Mouse (Mus musculus): ENCODE measurements around the gene Sept1. TPM values are rescaled to one million over a fixed set of nuclear protein-coding genes. Genes with fewer than 3 reads are reported as not detected.

Sept1 gene
- polyA plus RNA-seq, 1 experiment from 2014 or later, result 20.5 TPM

DNA sequence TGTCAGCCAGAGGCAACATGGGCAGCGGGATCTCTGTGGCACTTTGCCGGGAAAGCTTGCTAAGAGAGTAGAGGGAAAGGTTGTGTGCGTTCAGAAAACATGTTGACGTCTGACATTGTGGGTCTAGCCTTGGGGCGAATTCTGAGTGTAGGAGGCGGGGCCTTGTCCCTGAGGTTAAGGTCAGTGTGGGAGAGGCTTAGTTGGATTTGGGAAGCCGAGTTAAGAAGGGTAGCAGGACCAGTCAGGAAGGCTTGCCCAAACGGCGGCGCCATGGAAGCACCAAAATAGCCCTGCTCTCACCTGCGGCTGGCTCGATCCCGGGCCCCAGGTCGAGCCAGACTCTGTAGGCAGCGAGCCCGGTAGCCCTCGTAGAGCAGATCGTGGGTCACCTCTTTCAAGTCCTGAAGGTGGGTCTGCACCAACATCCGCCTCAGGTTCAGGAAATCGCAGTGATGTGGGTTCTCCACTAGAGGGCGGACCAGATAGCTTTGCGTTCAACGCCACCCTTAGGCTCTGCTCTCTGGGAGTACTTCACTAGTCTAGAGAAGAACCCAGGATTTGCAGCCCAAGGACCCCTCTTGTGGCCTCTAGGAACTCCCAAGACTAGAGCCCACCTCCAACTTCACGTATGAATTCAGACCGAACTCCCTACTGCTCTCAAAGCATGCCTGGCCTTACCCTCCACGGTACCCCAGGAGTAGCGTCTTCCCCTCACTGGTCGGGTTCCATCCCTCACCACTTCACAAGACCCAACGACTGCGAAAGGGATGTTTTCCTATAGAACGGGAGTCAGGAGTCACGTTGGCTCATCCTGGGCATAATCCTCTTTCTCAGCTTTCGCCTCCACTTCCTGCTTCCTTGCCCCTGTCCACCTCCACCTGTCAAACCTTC lies 17.7 kb downstream of the Sept1 start:
- TF ChIP-seq CTCF (IDR thresholded peaks at IDR 0.05; ENCODE audit: low read depth), result peak; percentile 92
- 24% methylated on average over 33 of the region's 33 CpGs for WGBS
- DNase-seq (ENCODE audit: low spot score) (peak; percentile 88), ATAC-seq (replicated peaks; ENCODE audit: low FRiP score, low read depth) (0 out of 2 replicates have a peak, but pooled peaks have one; percentile 26)
- H3K4me3 ChIP-seq (replicated peaks; ENCODE audit: low read depth, low read length), result peak overlapping the region; percentile 30
- peak overlapping the region; percentile 76 for H3K4me2 ChIP-seq (ENCODE audit: low read length)
- no peaks in the 10 kb centered on the region for H3K4me1 ChIP-seq (replicated peaks; ENCODE audit: insufficient read depth, low read length)
- peak overlapping the region; percentile 53 for H3K9ac ChIP-seq (ENCODE audit: low read depth, low read length)
- H3K9me3 ChIP-seq (replicated peaks; ENCODE audit: low read length), result no peaks in the 10 kb centered on the region
- no peaks in the 10 kb centered on the region for H3K36me3 ChIP-seq (ENCODE audit: insufficient read depth, low read length)
- peak overlapping the region; percentile 64 for H3K27ac ChIP-seq
- no peaks in the 10 kb centered on the region for H3K27me3 ChIP-seq (ENCODE audit: insufficient read depth, low read length)

DNA sequence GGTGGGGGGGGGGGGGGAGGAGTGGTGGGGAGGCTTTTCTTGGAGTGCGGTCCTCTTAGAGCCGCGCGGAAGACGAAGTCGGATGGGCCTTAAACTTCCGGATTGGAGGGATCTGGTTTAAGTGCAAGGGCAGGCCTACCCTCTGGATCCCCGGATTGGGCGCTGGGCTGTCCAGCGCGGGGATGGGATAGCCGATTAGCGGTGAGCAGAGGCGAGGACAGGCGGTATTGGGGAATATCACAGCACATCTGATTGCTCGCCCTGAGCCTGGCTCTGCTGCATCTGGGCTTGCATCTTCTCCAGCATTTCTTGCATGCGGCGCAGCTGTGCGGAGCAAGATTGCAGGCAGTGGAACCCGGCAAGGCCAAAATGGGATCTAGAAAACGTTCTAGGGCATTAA lies 18.4 kb downstream of the Sept1 start:
- peak overlapping the region; percentile 53 for H3K9ac ChIP-seq (ENCODE audit: low read depth, low read length)
- no peaks in the 10 kb centered on the region for H3K4me1 ChIP-seq (replicated peaks; ENCODE audit: insufficient read depth, low read length)
- WGBS, result 35% methylated on average over 21 of the region's 21 CpGs
- H3K4me3 ChIP-seq (replicated peaks; ENCODE audit: low read depth, low read length), result peak overlapping the region; percentile 30
- DNase-seq (ENCODE audit: low spot score) (peak; percentile 45), ATAC-seq (replicated peaks; ENCODE audit: low FRiP score, low read depth) (no peak)
- H3K36me3 ChIP-seq (ENCODE audit: insufficient read depth, low read length), result no peaks in the 10 kb centered on the region
- peak overlapping the region; percentile 64; the same call in 1 of the 2 replicates for H3K27ac ChIP-seq
- H3K9me3 ChIP-seq (replicated peaks; ENCODE audit: low read length), result no peaks in the 10 kb centered on the region
- TF ChIP-seq CTCF (IDR thresholded peaks at IDR 0.05; ENCODE audit: low read depth), result no peak
- H3K4me2 ChIP-seq (ENCODE audit: low read length), result peak overlapping the region; percentile 76
- H3K27me3 ChIP-seq (ENCODE audit: insufficient read depth, low read length), result no peaks in the 10 kb centered on the region

DNA sequence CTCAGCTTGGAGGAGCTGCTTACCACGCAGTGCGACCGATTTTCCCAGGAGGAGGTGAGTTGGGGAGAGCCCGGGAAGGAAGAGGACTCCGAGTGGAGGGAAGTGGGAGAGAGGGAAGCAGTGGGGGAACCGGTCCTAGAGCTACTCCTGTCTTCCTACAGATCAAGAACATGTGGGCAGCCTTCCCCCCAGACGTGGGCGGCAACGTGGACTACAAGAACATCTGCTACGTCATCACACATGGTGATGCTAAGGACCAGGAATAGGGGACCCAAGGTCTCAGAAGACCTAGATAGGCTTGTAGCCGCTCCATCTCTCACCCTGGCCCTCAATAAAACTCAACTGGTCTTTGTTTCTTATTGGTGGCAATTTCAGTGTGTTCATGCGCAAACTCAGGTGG lies 19.0 kb downstream of the Sept1 start:
- DNase-seq (ENCODE audit: low spot score) (no peak), ATAC-seq (replicated peaks; ENCODE audit: low FRiP score, low read depth) (no peak)
- no peak for TF ChIP-seq CTCF (IDR thresholded peaks at IDR 0.05; ENCODE audit: low read depth)
- H3K27me3 ChIP-seq (ENCODE audit: insufficient read depth, low read length), result no peaks in the 10 kb centered on the region
- no peaks in the 10 kb centered on the region for H3K4me1 ChIP-seq (replicated peaks; ENCODE audit: insufficient read depth, low read length)
- H3K4me2 ChIP-seq (ENCODE audit: low read length), result no peak overlapping the region
- H3K4me3 ChIP-seq (replicated peaks; ENCODE audit: low read depth, low read length), result no peak overlapping the region
- H3K36me3 ChIP-seq (ENCODE audit: insufficient read depth, low read length), result no peaks in the 10 kb centered on the region
- WGBS, result 55% methylated on average over 12 of the region's 12 CpGs
- no peak overlapping the region for H3K27ac ChIP-seq
- H3K9me3 ChIP-seq (replicated peaks; ENCODE audit: low read length), result no peaks in the 10 kb centered on the region
- H3K9ac ChIP-seq (ENCODE audit: low read depth, low read length), result no peak overlapping the region

DNA sequence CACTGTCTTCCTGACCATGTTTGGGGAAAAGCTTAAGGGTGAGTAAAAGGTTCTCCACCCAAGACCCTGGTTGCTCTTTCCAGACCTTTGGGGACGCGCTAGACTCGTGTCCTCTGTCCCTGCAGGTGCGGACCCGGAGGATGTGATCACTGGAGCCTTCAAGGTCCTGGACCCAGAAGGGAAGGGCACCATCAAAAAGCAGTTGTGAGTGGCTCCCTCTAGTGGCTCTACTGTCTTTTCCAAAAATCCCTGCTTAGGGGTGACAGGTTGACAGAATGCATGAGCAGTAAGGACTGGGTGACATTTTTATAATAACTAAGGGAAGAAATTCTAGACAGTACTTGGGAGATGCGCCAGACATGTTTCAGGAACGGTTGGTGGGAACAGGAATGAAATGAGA lies 19.4 kb downstream of the Sept1 start:
- no peaks in the 10 kb centered on the region for H3K36me3 ChIP-seq (ENCODE audit: insufficient read depth, low read length)
- no peak overlapping the region for H3K9ac ChIP-seq (ENCODE audit: low read depth, low read length)
- DNase-seq (ENCODE audit: low spot score) (peak; percentile 62), ATAC-seq (replicated peaks; ENCODE audit: low FRiP score, low read depth) (no peak)
- WGBS, result 41% methylated on average over 7 of the region's 7 CpGs
- H3K4me3 ChIP-seq (replicated peaks; ENCODE audit: low read depth, low read length), result no peak overlapping the region
- H3K27ac ChIP-seq, result no peak overlapping the region
- H3K4me2 ChIP-seq (ENCODE audit: low read length), result no peak overlapping the region
- H3K27me3 ChIP-seq (ENCODE audit: insufficient read depth, low read length), result no peaks in the 10 kb centered on the region
- peak; percentile 78 for TF ChIP-seq CTCF (IDR thresholded peaks at IDR 0.05; ENCODE audit: low read depth)
- no peaks in the 10 kb centered on the region for H3K4me1 ChIP-seq (replicated peaks; ENCODE audit: insufficient read depth, low read length)
- H3K9me3 ChIP-seq (replicated peaks; ENCODE audit: low read length), result no peaks in the 10 kb centered on the region

DNA sequence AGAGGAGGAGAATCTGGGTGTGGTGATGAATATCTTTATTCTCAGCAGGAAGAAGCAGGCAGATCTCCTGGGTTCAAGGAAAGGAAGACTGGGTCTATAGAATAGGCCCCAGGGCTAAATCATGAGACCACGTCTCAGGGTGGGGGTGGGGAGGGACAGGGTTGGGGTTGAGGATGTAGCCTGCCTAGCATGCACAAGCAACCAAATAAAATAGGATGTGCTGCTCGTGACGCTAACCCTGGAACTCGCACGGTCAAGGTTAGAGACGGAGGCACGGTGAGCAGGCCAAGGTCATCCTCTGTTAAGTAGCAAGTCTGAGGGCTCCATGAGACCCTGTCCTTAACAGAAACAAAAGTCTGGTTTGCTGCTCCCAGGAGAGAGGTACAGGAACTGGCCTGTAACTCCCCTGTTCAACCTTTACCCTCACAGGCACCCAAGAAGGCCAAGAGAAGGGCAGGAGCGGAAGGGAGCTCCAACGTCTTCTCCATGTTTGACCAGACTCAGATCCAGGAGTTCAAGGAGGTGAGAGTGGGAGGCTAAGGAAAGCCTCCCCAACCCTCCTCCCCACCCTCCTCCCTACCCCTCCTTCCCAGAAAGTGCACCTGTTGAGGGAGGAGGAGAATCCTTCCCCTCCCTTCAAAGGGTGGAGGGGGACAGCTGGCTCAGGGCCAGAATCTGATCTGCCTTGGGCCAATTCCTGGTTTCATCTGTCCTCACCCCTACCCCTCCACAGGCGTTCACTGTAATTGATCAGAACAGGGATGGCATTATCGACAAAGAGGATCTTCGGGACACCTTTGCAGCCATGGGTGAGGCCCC lies 20.3 kb downstream of the Sept1 start:
- Histone ChIP-seq H3K4me3 (replicated peaks; ENCODE audit: low read depth, low read length) (no peak overlapping the region), H3K27ac (no peak overlapping the region), H3K27me3 (ENCODE audit: insufficient read depth, low read length) (no peaks in the 10 kb centered on the region), H3K4me1 (replicated peaks; ENCODE audit: insufficient read depth, low read length) (no peaks in the 10 kb centered on the region), H3K4me2 (ENCODE audit: low read length) (no peak overlapping the region), H3K9me3 (replicated peaks; ENCODE audit: low read length) (no peaks in the 10 kb centered on the region), H3K36me3 (ENCODE audit: insufficient read depth, low read length) (no peaks in the 10 kb centered on the region), H3K9ac (ENCODE audit: low read depth, low read length) (no peak overlapping the region)
- no peak for ATAC-seq (replicated peaks; ENCODE audit: low FRiP score, low read depth)
- 84% methylated on average over 12 of the region's 12 CpGs for WGBS
- DNase-seq (ENCODE audit: low spot score), result no peak
- TF ChIP-seq CTCF (IDR thresholded peaks at IDR 0.05; ENCODE audit: low read depth), result no peak

DNA sequence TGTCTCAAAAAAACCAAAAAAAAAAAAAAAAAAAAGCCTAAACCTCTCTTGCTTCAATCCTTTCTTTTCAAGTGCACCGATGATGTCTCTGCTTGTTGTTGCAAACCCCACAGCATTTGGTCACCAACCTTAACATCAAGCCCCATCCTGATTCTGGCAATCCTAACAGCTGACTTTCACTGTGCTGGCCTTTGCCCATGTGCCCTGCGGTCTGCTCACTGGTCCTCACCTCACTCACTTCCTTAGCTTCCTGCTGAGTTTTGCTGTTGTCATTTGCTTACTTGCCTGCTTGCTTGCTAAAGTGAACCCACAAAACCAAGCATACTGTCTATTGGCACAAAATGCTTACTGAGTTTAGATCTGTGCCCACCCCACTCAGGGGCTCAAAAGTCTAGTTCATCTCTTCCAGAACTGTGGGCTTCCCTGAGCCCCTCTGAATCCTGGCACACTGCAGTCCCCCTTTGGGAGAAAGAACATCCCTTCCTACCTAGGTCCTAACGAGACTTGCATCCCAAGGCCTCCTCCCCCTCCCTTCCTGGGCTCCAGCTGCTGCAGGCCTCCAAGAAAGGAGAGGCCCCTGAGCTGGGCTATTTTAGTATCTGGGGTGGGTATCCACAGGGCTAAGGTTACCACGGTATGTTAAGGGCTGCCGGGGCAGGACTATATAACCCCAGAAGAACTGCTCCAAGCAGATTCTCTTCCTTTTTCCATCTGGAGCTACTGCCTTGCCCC lies 21.8 kb downstream of the Sept1 start:
- Histone ChIP-seq H3K36me3 (ENCODE audit: insufficient read depth, low read length) (no peaks in the 10 kb centered on the region), H3K4me2 (ENCODE audit: low read length) (no peak overlapping the region), H3K9me3 (replicated peaks; ENCODE audit: low read length) (no peaks in the 10 kb centered on the region), H3K9ac (ENCODE audit: low read depth, low read length) (no peak overlapping the region), H3K4me3 (replicated peaks; ENCODE audit: low read depth, low read length) (no peak overlapping the region), H3K27ac (no peak overlapping the region), H3K27me3 (ENCODE audit: insufficient read depth, low read length) (no peaks in the 10 kb centered on the region), H3K4me1 (replicated peaks; ENCODE audit: insufficient read depth, low read length) (peaks cover 10% of the 10 kb centered on the region; the same call in 1 of the 2 replicates)
- no peak for DNase-seq (ENCODE audit: low spot score)
- no peak for TF ChIP-seq CTCF (IDR thresholded peaks at IDR 0.05; ENCODE audit: low read depth)
- no peak for ATAC-seq (replicated peaks; ENCODE audit: low FRiP score, low read depth)
- WGBS, result 51% methylated on average over 5 of the region's 5 CpGs

Data from kidney, postnatal 0 days (tissue).